Mouse (Mus musculus): Measurements from ENCODE around the gene 1700061G19Rik.

Gene 1700061G19Rik

GRCm38 (mm10) chr17:56929101-56929500 is 53.8 kb downstream of the 1700061G19Rik start:
- no peak for DNase-seq (ENCODE audit: low spot score)

GRCm38 (mm10) chr17:56929530-56929929 is 54.3 kb downstream of the 1700061G19Rik start:
- DNase-seq (ENCODE audit: low spot score) = no peak

- no peak for DNase-seq (ENCODE audit: low spot score)
Observed at GRCm38 (mm10) chr17:56930026-56930425, 54.7 kb downstream of the 1700061G19Rik start.

- no peak for DNase-seq (ENCODE audit: low spot score)
Observed at GRCm38 (mm10) chr17:56933395-56933794, 58.1 kb downstream of the 1700061G19Rik start.

- peak; percentile 52 for DNase-seq (ENCODE audit: low spot score)
Observed at GRCm38 (mm10) chr17:56934545-56935330, 59.5 kb downstream of the 1700061G19Rik start.

GRCm38 (mm10) chr17:56935363-56936131 is 60.3 kb downstream of the 1700061G19Rik start, which contains the start of gene Mllt1:
Gene Mllt1 (minus strand): TSS chr17:56935415.
- peak; percentile 98 for DNase-seq (ENCODE audit: low spot score)

DNA sequence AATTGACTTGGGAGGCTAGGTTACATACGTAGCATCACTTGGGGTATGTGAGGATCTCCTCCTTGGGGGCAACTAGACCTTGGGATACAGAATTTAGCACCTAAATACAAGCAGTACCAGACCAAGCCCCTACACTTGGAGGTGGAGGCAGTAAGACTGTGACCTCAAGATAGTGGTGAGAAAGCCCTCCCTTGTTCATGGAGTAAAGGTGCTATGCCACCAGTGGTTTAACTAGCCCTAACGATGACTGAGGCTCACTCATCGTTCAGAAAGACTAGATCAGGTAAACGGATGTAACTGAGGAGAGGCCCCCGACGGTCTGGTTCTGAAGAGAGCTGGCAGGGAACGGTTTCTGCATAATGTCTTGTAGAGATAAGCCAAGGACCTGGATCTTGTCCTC is 61.5 kb downstream of the 1700061G19Rik start:
- DNase-seq (ENCODE audit: low spot score) = no peak
